Mouse (Mus musculus) testis, adult 2 months (tissue): ENCODE data around the gene Slc26a8.

Experiments used
- CTCF ChIP-seq: fragments of 200-500 bp; IDR thresholded peaks from 2 replicates; pipeline ENCODE4 v1.5.1; 2012; ENCODE audit warnings: low read depth, mild to moderate bottlenecking, inconsistent platforms, low read length, moderate library complexity; ENCODE audit not compliant: control insufficient read depth, insufficient read depth, insufficient replicate concordance
- POLR2A ChIP-seq: fragments of 200-500 bp; IDR thresholded peaks from 2 replicates; pipeline ENCODE4 v1.6.1; 2012; ENCODE audit warnings: low read depth, mild to moderate bottlenecking, inconsistent platforms, low read length, moderate library complexity; ENCODE audit not compliant: control insufficient read depth

- TF ChIP-seq CTCF (no peak), POLR2A (no peak)
Measured at GRCm38 (mm10) chr17:28618124-28618523, 71.9 kb downstream of the Slc26a8 start.
